Mouse (Mus musculus) retina, postnatal 1 day (tissue): ENCODE measurements around the gene Dsel.

Experiments
- DNase-seq: peaks from one replicate; pipeline ENCODE4 v3.0.0-alpha.2; 2012

The Dsel gene

DNA sequence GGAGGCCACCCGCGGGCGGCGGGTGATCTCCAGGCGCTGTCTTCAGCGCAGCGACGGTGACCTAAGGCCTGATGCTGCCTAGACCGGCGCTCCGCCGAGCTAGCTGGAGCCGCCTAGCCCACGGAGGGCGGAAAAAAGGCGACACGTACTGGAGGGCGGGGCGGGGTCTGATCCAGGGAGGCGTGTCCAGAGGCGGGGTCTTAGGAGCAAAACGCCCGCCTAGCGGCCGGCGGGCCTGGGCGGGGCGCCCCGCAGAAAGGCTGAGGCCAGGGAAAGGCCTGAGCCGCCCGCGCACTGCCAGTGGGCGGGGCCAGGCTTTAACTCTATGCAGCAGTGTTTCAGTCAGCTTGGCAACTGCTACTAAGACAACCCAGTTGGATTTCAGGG is at the start of gene Dsel:
Gene Dsel (minus strand): TSS at position 140 of the 387 bp plus-strand sequence.
- peak; percentile 96 for DNase-seq

DNA sequence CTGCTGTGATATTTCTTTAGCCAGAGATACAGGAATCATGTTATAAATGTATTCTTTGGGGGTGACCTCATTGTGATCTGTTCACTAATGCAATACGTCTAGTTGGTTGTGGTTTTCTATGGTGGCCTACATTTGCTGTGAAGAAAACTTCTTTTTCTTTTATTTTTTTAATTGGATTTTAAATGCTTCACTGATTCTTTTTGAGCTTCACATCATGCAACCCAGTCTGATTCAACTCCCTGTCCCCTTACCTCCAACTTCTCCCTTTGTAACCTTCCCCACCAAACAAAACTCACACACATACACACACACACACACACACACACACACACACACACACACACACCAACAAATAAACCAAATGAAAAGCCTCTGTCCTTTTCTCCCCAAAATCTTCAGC is 46.7 kb upstream of the Dsel start:
- DNase-seq, result peak; percentile 71

DNA sequence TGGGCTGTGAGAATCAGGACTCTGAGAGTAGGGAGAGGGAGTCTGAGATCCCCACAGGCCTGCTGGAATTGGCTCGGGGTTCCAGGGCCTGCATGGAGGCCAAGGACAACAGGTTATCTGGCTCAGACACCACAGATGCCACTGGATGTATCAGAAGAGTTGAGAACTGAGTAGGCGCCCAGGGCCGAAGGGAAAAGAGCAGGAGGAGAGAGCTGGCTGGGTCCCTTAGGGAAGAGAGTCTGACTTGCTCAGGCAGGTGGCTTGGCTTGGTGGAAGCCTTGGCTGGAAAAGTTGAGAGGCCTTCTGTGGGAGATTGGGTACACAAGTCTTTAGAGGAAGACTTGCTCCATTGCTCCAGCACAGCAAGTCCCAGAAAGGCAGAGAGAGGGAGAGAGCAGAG is 18.6 kb upstream of the Dsel start:
- no peak for DNase-seq

GRCm38 (mm10) chr1:111875784-111876183 is 11.1 kb upstream of the Dsel start:
- DNase-seq, result no peak

- DNase-seq, result no peak
Observed at GRCm38 (mm10) chr1:111873196-111873595, 8.5 kb upstream of the Dsel start.

DNA sequence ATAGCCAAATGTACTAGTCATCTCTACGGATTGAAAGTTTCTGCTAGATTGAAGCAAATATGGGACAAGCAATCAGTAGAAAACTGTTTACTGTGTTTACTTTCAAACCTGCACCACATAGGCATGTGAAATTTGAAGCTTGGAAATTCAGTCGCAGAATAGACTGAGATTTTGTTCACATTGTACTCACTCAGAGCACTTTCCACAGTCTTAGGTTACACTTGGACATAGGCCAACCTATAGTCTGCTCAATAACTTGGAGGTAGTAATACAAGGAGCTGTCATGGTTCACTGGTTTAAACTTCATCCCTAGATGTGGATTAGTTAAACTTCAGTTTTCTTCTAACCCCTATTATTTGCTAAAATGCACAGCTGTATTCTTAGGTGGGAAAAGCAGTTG is 749 bp upstream of the Dsel start:
- DNase-seq, result no peak

DNA sequence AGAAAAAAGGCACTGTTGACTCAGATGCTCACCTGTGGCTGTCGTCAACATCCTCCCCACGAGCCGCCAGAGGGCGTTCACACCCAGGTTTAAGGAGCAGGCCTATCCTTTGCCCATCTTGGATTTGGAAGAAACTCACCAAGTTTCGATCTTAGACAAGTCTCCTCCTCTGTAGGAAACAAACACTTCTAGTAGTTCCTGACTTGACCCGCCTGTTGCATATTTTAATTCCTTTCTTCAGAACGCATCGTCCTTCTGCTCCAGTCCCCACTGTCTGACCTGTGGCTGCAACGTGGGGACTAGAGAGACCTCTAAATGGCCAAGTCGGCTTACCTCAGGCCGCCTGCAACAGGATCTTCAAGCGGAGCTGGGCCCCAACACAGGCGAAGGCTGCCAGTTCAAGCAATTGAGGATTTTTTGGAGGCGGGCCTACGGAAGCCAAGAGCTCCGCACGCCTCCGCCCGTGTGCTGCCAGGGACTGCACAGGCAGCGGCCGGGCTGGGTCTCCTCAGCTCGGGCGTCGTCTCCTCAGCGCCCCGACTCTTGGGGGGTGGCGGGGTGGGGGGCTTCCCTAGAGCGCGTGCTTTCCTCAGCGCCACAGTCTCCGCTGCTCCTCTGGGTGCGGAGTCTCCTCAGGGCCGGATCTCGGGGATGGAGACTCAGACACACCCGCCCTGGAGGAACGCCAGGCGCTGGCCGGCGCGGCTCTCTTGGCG is 497 bp downstream of the Dsel start:
- peak; percentile 86 for DNase-seq

GRCm38 (mm10) chr1:111857852-111858251 is 6.9 kb downstream of the Dsel start:
- DNase-seq, result no peak

GRCm38 (mm10) chr1:111852439-111852838 is 12.3 kb downstream of the Dsel start:
- DNase-seq, result no peak

DNA sequence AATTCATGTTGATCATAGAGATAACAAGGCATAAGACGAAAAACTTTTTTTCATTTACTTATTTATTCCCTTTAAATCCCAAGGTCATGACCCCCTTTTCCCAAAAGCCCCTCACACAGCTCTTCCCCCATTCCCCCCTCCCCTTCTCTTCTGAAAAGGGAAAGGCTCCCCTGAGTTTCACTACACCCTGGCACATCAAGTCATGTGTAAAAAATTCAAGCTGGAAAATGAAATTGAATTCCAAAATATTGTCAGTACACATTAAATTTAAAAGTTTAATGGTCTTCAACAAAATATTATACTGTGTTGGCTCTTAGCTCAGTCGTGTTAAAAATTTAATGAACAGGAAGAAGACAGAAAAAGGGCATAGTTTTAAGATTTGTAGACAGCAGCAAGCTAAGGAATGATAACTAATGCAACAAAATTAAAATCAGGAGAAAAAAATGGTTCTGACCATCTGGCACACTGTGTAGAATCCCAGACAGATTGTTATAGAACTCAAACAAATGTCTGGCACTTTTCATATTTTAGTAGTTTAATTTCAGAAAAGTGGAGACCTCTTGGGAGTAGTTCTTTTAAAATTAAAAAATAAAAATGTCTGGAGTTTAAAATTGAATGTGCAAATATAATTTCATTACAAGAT is 31.0 kb downstream of the Dsel start:
- no peak for DNase-seq
